Mouse (Mus musculus) embryonic fibroblast, embryonic 13.5 days (primary cell): Measurements from ENCODE around the gene Slc35f1.

ENCODE experiments used
- CTCF ChIP-seq: IDR thresholded peaks from 2 replicates; pipeline ENCODE4 v1.5.1; 2011; ENCODE audit warnings: mild to moderate bottlenecking, control low read depth, low read length, moderate library complexity, borderline replicate concordance; ENCODE audit not compliant: insufficient read depth
- POLR2A ChIP-seq: IDR thresholded peaks from 2 replicates; pipeline ENCODE4 v1.6.1; 2011; ENCODE audit warnings: low read depth, mild to moderate bottlenecking, control low read depth, low read length, moderate library complexity

DNA sequence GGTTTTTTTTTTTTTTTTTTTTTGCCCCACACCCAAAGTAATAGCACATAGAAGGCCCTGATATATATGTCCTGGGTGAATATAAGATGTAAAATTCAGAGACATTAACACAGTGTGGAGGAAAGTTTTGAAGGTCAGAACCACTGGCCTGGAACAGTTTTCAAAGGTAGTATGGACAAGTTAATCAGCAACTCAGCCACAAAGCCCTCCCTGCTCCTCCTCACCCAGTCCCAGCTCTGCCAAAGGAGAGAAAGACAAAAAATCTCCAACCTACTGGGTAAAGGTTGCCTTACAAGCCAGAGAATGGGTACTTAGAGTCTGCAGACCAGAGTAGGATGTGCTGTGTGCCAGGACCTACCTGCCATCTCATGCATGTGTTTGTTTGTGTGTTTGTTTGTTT, 372.4 kb downstream of the Slc35f1 start:
- TF ChIP-seq POLR2A (no peak), CTCF (no peak)
